Mouse (Mus musculus): ENCODE measurements around the gene Pla2g10.
"Not testable (repeated sequence)": the region's sequence is repeated elsewhere in the genome, so short reads cannot be mapped to it uniquely, and the experiment has no call there.

DNA sequence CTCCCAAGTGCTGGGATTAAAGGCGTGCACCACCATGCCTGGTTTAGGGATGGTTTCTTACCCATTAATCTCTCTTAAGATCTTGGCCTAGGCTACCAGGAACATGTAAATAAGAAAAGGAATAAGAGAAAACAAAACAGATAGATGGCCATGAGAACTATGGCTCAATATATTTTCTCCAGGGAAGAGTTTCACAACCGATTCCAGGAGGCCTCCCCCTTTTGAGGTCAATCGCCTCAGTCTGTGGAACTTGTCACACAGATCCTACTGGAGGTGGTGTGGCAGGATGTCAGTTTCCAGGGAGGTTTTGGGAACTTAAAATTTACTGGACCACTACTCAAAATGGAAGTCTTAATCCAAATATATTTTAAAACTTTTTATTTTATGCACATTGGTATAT, 43.9 kb upstream of the Pla2g10 start:
- TF ChIP-seq EP300 (IDR thresholded peaks at IDR 0.05; ENCODE audit: insufficient read depth, low read depth, low read length); CTCF (IDR thresholded peaks at IDR 0.05): not testable (repeated sequence)
